Mouse (Mus musculus): ENCODE measurements around the gene Acot12.

GRCm38 (mm10) chr13:91779892-91780291 lies 38.6 kb downstream of the Acot12 start:
- TF ChIP-seq CTCF (IDR thresholded peaks at IDR 0.05; ENCODE audit: borderline replicate concordance, extremely low read depth, insufficient read depth, insufficient read length) = no peak
- TF ChIP-seq POLR2A (IDR thresholded peaks at IDR 0.05; ENCODE audit: borderline replicate concordance, extremely low read depth, insufficient read depth, insufficient read length, poor library complexity, severe bottlenecking) = no peak

Measured in brain, embryonic 14.5 days (tissue).